Mouse (Mus musculus): ENCODE measurements around the gene Arhgap15. TPM values are rescaled to one million over a fixed set of nuclear protein-coding genes. Genes with fewer than 3 reads are reported as not detected.

Arhgap15 gene
- total and polyA plus RNA-seq, 3 experiments: 16.6 to 40.3 (median 19.8) TPM

- dilution Hi-C loops (cut with MboI; ENCODE audit: extremely low pct_ligation_motif_present, extremely low pct_unique_long_range_greater_than_20kb, low sequenced_read_pairs): no loop called here
- no peak overlapping the region for H3K9ac ChIP-seq (ENCODE audit: insufficient read depth, low read depth)
- peak overlapping the region; percentile 45 for H3K4me2 ChIP-seq (ENCODE audit: insufficient read depth, low read depth, poor library complexity, severe bottlenecking)
- no peak for DNase-seq (ENCODE audit: extremely low read depth)
- peak overlapping the region in 2 of 3 experiments; percentile 23 to 39 for H3K4me3 ChIP-seq (replicated peaks in 1 of 3; ENCODE audit: low read depth in 2 of 3, low read length in 2 of 3, poor library complexity in 1 of 3)
- H3K27ac ChIP-seq (ENCODE audit: insufficient read depth, low read depth): no peak overlapping the region
- H3K27me3 ChIP-seq (replicated peaks): no peaks in the 10 kb centered on the region
- H3K4me1 ChIP-seq (ENCODE audit: control insufficient read depth in 1 of 2, insufficient read depth in 2 of 2): peaks cover 4 to 14% of the 10 kb centered on the region in 2 experiments
- H3K9me3 ChIP-seq (replicated peaks; ENCODE audit: low read length): no peaks in the 10 kb centered on the region
- no peaks in the 10 kb centered on the region for H3K79me2 ChIP-seq (replicated peaks; ENCODE audit: control insufficient read depth, extremely low read depth, insufficient read depth, poor library complexity, severe bottlenecking)
- H3K36me3 ChIP-seq (replicated peaks in 1 of 2; ENCODE audit: control insufficient read depth in 1 of 2, insufficient read depth in 1 of 2, low read length in 1 of 2): no peaks in the 10 kb centered on the region
- in situ Hi-C loops (cut with MboI; ENCODE audit: low pct_ligation_motif_present, low pct_unique_long_range_greater_than_20kb, low sequenced_read_pairs): no loop called here
- no peak for TF ChIP-seq MAZ (IDR thresholded peaks at IDR 0.05; ENCODE audit: low read depth, low read length)
- no peak for TF ChIP-seq USF1 (IDR thresholded peaks at IDR 0.05; ENCODE audit: low read depth, low read length)
- no peak for TF ChIP-seq IRF4 (IDR thresholded peaks at IDR 0.05; ENCODE audit: low read depth, low read length)
- no peak for TF ChIP-seq BHLHE40 (IDR thresholded peaks at IDR 0.05; ENCODE audit: low read depth, low read length)
- TF ChIP-seq SIN3A (IDR thresholded peaks at IDR 0.05; ENCODE audit: low read length): peak; percentile 4; the same call in 1 of the 2 replicates
- TF ChIP-seq SMC3 (IDR thresholded peaks at IDR 0.05; ENCODE audit: low read depth, low read length): no peak
These were observed 25.5 kb upstream of the Arhgap15 start for GRCm38 (mm10) chr2:43723104-43723541.

GRCm38 (mm10) chr2:43727181-43727580, 21.4 kb upstream of the Arhgap15 start:
- Histone ChIP-seq H3K79me2 (replicated peaks; ENCODE audit: control insufficient read depth, extremely low read depth, insufficient read depth, poor library complexity, severe bottlenecking) (no peaks in the 10 kb centered on the region), H3K4me3 (replicated peaks in 1 of 3; ENCODE audit: low read depth in 2 of 3, low read length in 2 of 3, poor library complexity in 1 of 3) (no peak overlapping the region), H3K4me2 (ENCODE audit: insufficient read depth, low read depth, poor library complexity, severe bottlenecking) (no peak overlapping the region), H3K4me1 (ENCODE audit: control insufficient read depth in 1 of 2, insufficient read depth in 2 of 2) (peaks cover 4 to 14% of the 10 kb centered on the region in 2 experiments), H3K36me3 (replicated peaks in 1 of 2; ENCODE audit: control insufficient read depth in 1 of 2, insufficient read depth in 1 of 2, low read length in 1 of 2) (no peaks in the 10 kb centered on the region), H3K9me3 (replicated peaks; ENCODE audit: low read length) (no peaks in the 10 kb centered on the region), H3K27ac (ENCODE audit: insufficient read depth, low read depth) (no peak overlapping the region), H3K27me3 (replicated peaks) (no peaks in the 10 kb centered on the region), H3K9ac (ENCODE audit: insufficient read depth, low read depth) (no peak overlapping the region)
- TF ChIP-seq ZC3H11A (IDR thresholded peaks at IDR 0.05; ENCODE audit: low read depth, low read length) (no peak), MAFK (IDR thresholded peaks at IDR 0.05; ENCODE audit: insufficient replicate concordance, low read length) (no peak), HCFC1 (IDR thresholded peaks at IDR 0.05; ENCODE audit: low read depth, low read length) (no peak), RAD21 (IDR thresholded peaks at IDR 0.05; ENCODE audit: low read depth, low read length) (no peak), JUND (conservative IDR thresholded peaks at IDR 0.05; ENCODE audit: low read depth, low read length) (no peak), IRF4 (IDR thresholded peaks at IDR 0.05; ENCODE audit: low read depth, low read length) (no peak), POLR2AphosphoS2 (IDR thresholded peaks at IDR 0.05; ENCODE audit: low read depth, low read length) (no peak), SMC3 (IDR thresholded peaks at IDR 0.05; ENCODE audit: low read depth, low read length) (no peak), UBTF (IDR thresholded peaks at IDR 0.05; ENCODE audit: low read depth, low read length) (no peak), ELF1 (IDR thresholded peaks at IDR 0.05; ENCODE audit: low read depth, low read length) (no peak), MYC (IDR thresholded peaks at IDR 0.05; ENCODE audit: low read depth, low read length) (no peak), USF1 (IDR thresholded peaks at IDR 0.05; ENCODE audit: low read depth, low read length) (no peak), CHD1 (IDR thresholded peaks at IDR 0.05; ENCODE audit: low read depth, low read length) (no peak), E2F4 (IDR thresholded peaks at IDR 0.05; ENCODE audit: insufficient replicate concordance, low read depth, low read length) (no peak), CHD2 (IDR thresholded peaks at IDR 0.05; ENCODE audit: low read length) (no peak), GABPA (IDR thresholded peaks at IDR 0.05; ENCODE audit: insufficient replicate concordance, low read depth, low read length) (no peak)
- in situ Hi-C loops (cut with MboI; ENCODE audit: low pct_ligation_motif_present, low pct_unique_long_range_greater_than_20kb, low sequenced_read_pairs) (loop anchor here (5.0 to 25.0 kb wide), 2 partner anchors 120 to 610 kb away; no protein-coding TSS in a partner anchor), dilution Hi-C loops (cut with MboI; ENCODE audit: extremely low pct_ligation_motif_present, extremely low pct_unique_long_range_greater_than_20kb, low sequenced_read_pairs) (no loop called here)
- no peak for DNase-seq (ENCODE audit: extremely low read depth)

Measured in CH12.LX (cell line).